Mouse (Mus musculus): Measurements from ENCODE around the gene Gm48552. TPM values are rescaled to one million over a fixed set of nuclear protein-coding genes. Genes with fewer than 3 reads are reported as not detected.

The Gm48552 gene
- total RNA-seq, 1 experiment from 2014 or later = 1.5 TPM

- DNase-seq = no peak
Observed at GRCm38 (mm10) chr10:81432169-81432867, 43.5 kb downstream of the Gm48552 start.

DNA sequence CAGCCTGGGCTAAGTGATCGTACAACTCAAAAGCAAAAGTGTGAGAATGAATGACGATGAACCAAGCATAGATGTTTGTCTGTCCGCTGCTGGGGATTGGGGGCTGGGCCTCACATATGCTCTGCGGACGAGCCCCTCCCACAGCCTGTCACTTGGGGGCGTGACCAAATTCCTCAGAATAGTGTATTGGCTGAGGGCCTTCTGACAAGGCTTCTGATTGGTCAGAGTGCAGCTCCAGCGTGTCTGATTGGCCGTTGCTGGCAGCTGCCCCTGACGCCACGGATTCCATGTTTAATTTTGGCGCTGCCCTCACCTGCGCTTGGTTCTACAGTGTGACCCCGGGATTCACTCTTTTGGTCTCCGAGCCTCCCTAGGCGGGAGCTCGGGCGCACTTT lies 44.1 kb downstream of the Gm48552 start:
- DNase-seq = peak; percentile 84

DNA sequence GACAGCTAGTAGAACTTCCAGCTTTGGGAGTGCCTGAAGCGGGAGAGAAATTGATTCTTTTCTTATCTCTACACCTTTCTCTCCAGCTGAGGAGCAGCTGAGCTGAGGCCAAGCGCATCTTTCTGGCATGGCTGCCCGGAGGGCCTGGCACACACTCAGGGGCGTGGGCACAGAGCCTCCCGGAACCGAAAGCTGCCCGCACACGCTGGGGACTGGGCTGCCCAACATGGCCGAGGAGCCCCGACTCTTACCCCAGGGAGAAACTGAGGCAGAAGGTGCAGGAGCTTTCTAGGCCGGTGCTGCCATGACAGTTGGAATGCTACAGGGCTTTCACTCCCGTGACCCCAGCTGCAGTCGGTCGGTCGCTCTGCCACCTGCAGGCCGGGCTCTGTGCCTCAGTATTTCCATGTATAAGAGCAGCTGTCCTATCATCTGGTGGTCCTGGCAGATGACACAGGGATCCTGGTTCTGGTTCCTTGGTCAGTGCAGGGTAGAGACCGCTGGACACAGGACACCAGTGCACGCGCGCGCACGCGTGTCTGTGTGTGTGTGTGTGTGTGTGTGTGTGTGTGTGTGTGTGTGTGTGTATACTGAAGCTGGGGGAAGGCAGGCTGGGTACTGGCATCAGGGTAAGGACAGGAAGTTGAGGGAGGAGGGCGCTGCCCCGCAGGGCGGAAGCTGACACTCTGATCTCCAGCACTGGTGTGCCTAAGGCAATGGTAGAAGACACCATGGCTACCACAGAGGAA lies 44.9 kb downstream of the Gm48552 start:
- DNase-seq = no peak

- no peak for DNase-seq
Observed at GRCm38 (mm10) chr10:81434361-81435263, 45.8 kb downstream of the Gm48552 start.

- DNase-seq = peak; percentile 85
Observed at GRCm38 (mm10) chr10:81435436-81435835, 46.6 kb downstream of the Gm48552 start.

Small RNA genes lying within 50 kb of the gene (microRNA-seq; reads per million reads assigned to microRNA genes)
- gene Mir1191b = 0 to 0.36 reads per million in 2 experiments
- 0 to 0.69 reads per million in 2 experiments for gene Mir6913

Other genes starting within 250 kb of the Gm48552 start
- 33.1 and 36.9 TPM in 2 replicates for gene Pias4, start 221.1 kb upstream of the Gm48552 start, total RNA-seq (2021)
- gene Eef2, start 212.4 kb upstream of the Gm48552 start, total RNA-seq (2021) = 1,495 and 1,572 TPM in 2 replicates
- gene Dapk3, start 206.0 kb upstream of the Gm48552 start, total RNA-seq (2021) = 70.8 and 76.5 TPM in 2 replicates
- not detected in 2 replicates for gene 4930442H23Rik, start 205.2 kb upstream of the Gm48552 start, total RNA-seq (2021)
- gene Nmrk2, start 187.0 kb upstream of the Gm48552 start, total RNA-seq (2021) = not detected in 2 replicates
- 1.0 and 2.8 TPM in 2 replicates for gene Atcay, start 158.2 kb upstream of the Gm48552 start, total RNA-seq (2021)
- gene Zfr2, start 155.8 kb upstream of the Gm48552 start, total RNA-seq (2021) = 14.0 and 22.3 TPM in 2 replicates
- 0.82 and 1.4 TPM in 2 replicates for gene Matk, start 136.1 kb upstream of the Gm48552 start, total RNA-seq (2021)
- gene Mrpl54, start 122.1 kb upstream of the Gm48552 start, total RNA-seq (2021) = 116 and 128 TPM in 2 replicates
- 70.4 and 110 TPM in 2 replicates for gene Apba3, start 122.0 kb upstream of the Gm48552 start, total RNA-seq (2021)
- 0.18 TPM in 1 of 2 replicates, not detected in the other for gene Tjp3, start 97.4 kb upstream of the Gm48552 start, total RNA-seq (2021)
- 44.6 and 51.8 TPM in 2 replicates for gene Pip5k1c, start 96.0 kb upstream of the Gm48552 start, total RNA-seq (2021)
- gene Cactin, start 67.9 kb upstream of the Gm48552 start, total RNA-seq (2021) = 44.0 and 45.7 TPM in 2 replicates
- 65.7 and 69.5 TPM in 2 replicates for gene Tbxa2r, start 60.3 kb upstream of the Gm48552 start, total RNA-seq (2021)
- gene Gipc3, start 45.7 kb upstream of the Gm48552 start, total RNA-seq (2021) = 4.5 and 4.7 TPM in 2 replicates
- 102 and 111 TPM in 2 replicates for gene Hmg20b, start 38.5 kb upstream of the Gm48552 start, total RNA-seq (2021)
- 14.3 and 21.6 TPM in 2 replicates for gene Mfsd12, start 31.5 kb upstream of the Gm48552 start, total RNA-seq (2021)
- 1.4 and 2.4 TPM in 2 replicates for gene 4930404N11Rik, start 23.2 kb upstream of the Gm48552 start, total RNA-seq (2021)
- 49.3 and 51.6 TPM in 2 replicates for gene Fzr1, start 10.5 kb upstream of the Gm48552 start, total RNA-seq (2021)
- 48.4 and 52.7 TPM in 2 replicates for gene Dohh, start 4.6 kb upstream of the Gm48552 start, total RNA-seq (2021)
- 1.7 TPM in 2 replicates for gene Gm48551, start 4.5 kb upstream of the Gm48552 start, total RNA-seq (2021)
- 1.4 TPM in 1 of 2 replicates, not detected in the other for gene Smim24, start 4.0 kb downstream of the Gm48552 start, total RNA-seq (2021)
- gene Nfic, start 66.6 kb downstream of the Gm48552 start, total RNA-seq (2021) = 100 and 129 TPM in 2 replicates
- gene Celf5, start 93.7 kb downstream of the Gm48552 start, total RNA-seq (2021) = 0.43 and 1.2 TPM in 2 replicates
- 120 and 128 TPM in 2 replicates for gene Ncln, start 107.4 kb downstream of the Gm48552 start, total RNA-seq (2021)
- gene S1pr4, start 111.1 kb downstream of the Gm48552 start, total RNA-seq (2021) = 0.85 and 1.4 TPM in 2 replicates
- 0.61 TPM in 1 of 2 replicates, not detected in the other for gene Gna15, start 135.2 kb downstream of the Gm48552 start, total RNA-seq (2021)
- gene Gna11, start 156.2 kb downstream of the Gm48552 start, total RNA-seq (2021) = 76.8 and 77.9 TPM in 2 replicates
- gene Aes, start 170.5 kb downstream of the Gm48552 start, total RNA-seq (2021) = 983 and 1,070 TPM in 2 replicates
- gene Tle2, start 185.6 kb downstream of the Gm48552 start, total RNA-seq (2021) = 52.8 and 67.8 TPM in 2 replicates
- 26.4 and 37.4 TPM in 2 replicates for gene Tle6, start 212.1 kb downstream of the Gm48552 start, total RNA-seq (2021)
- 2.4 and 2.6 TPM in 2 replicates for gene BC025920, start 217.3 kb downstream of the Gm48552 start, total RNA-seq (2021)
- gene Sirt6, start 238.8 kb downstream of the Gm48552 start, total RNA-seq (2021) = 28.3 and 30.2 TPM in 2 replicates
- 30.5 and 37.8 TPM in 2 replicates for gene Ankrd24, start 239.5 kb downstream of the Gm48552 start, total RNA-seq (2021)

All from adrenal gland, postnatal 25 days (tissue).